Mouse (Mus musculus) forebrain, embryonic 14.5 days (tissue): ENCODE results near the gene Plbd2. TPM values are rescaled to one million over a fixed set of nuclear protein-coding genes. Genes with fewer than 3 reads are reported as not detected.
"Not testable (repeated sequence)": the region's sequence is repeated elsewhere in the genome, so short reads cannot be mapped to it uniquely, and the experiment has no call there.

Experiments
- ATAC-seq: fragments of 200-750 bp; cut with Nextera tagmentation; 2 replicates; pipeline ENCODE4 v1.8.0; 2017; ENCODE audit warnings: mild to moderate bottlenecking, moderate library complexity
- DNase-seq: peaks from one replicate; pipeline ENCODE4 v3.0.0-alpha.2; 2015; ENCODE audit warnings: low spot score
- H3K27ac ChIP-seq: fragments of 300-500 bp; sonication (generic); 2 replicates; pipeline ENCODE4 v1.5.1; 2014; ENCODE audit warnings: low read depth, mild to moderate bottlenecking, control low read depth, low read length, moderate library complexity
- H3K27me3 ChIP-seq: fragments of 300-500 bp; sonication (generic); replicated peaks from 2 replicates; pipeline ENCODE4 v1.6.1; 2014; ENCODE audit warnings: low read length, control low read depth, mixed read lengths; ENCODE audit not compliant: control insufficient read depth, insufficient read depth
- H3K36me3 ChIP-seq: fragments of 300-500 bp; sonication (generic); 2 replicates; pipeline ENCODE4 v1.6.1; 2014; ENCODE audit warnings: low read length, control low read depth; ENCODE audit not compliant: control insufficient read depth, insufficient read depth
- H3K4me1 ChIP-seq: fragments of 300-500 bp; sonication (generic); 2 replicates; pipeline ENCODE4 v1.6.1; 2014; ENCODE audit warnings: antibody characterized with exemption, low read length, control low read depth; ENCODE audit not compliant: control insufficient read depth, insufficient read depth
- H3K4me2 ChIP-seq: fragments of 300-500 bp; sonication (generic); 2 replicates; pipeline ENCODE4 v1.6.1; 2014; ENCODE audit warnings: mild to moderate bottlenecking, control low read depth, low read length
- H3K4me3 ChIP-seq: fragments of 300-500 bp; sonication (generic); 2 replicates; pipeline ENCODE4 v1.5.1; 2014; ENCODE audit warnings: low read depth, low read length, control low read depth
- H3K9ac ChIP-seq: fragments of 300-500 bp; sonication (generic); 2 replicates; pipeline ENCODE4 v1.6.1; 2014; ENCODE audit warnings: mild to moderate bottlenecking, low read length, control low read depth, moderate library complexity
- H3K9me3 ChIP-seq: fragments of 300-500 bp; sonication (generic); replicated peaks from 2 replicates; pipeline ENCODE4 v1.6.1; 2016; ENCODE audit warnings: low read length, control low read depth, mixed read lengths; ENCODE audit not compliant: control insufficient read depth
- WGBS: fragments of 180-500 bp; shearing (Covaris S2); extraction: QIAGEN DNeasy Blood & Tissue Kit; methylation state at CpG from one replicate; pipeline ENCODE4 v1.1.7; 2014; 5-methylcytosine and 5-hydroxymethylcytosine counted together
- polyA plus RNA-seq: library from polyadenylated mRNA; unstranded; fragments of >200 nt; fragmentation: Nextera tagmentation; extraction: Ambion mirVana; gene quantifications from 2 replicates; pipeline ENCODE4 v1.2.1, GENCODE M21; 2014

The Plbd2 gene
- polyA plus RNA-seq, 1 experiment from 2014 or later: 14.8 TPM

- no peaks in the 10 kb centered on the region for H3K27me3 ChIP-seq
- DNase-seq: peak; percentile 71
- H3K4me2 ChIP-seq: no peak overlapping the region
- ATAC-seq: peak; percentile 18; the same call in 1 of the 2 replicates
- H3K9ac ChIP-seq: no peak overlapping the region
- H3K36me3 ChIP-seq: no peaks in the 10 kb centered on the region
- no peak overlapping the region for H3K4me3 ChIP-seq
- H3K27ac ChIP-seq: no peak overlapping the region
- H3K4me1 ChIP-seq: peaks cover 9% of the 10 kb centered on the region
- H3K9me3 ChIP-seq: no peaks in the 10 kb centered on the region
- 21% methylated on average over 16 of the region's 16 CpGs for WGBS
Measured at GRCm38 (mm10) chr5:120505368-120505767, 1.9 kb upstream of the Plbd2 start.

GRCm38 (mm10) chr5:120502675-120503143 lies 716 bp downstream of the Plbd2 start:
- ATAC-seq (0 out of 2 replicates have a peak, but pooled peaks have one; percentile 4), DNase-seq (no peak)
- Histone ChIP-seq H3K4me3 (peak overlapping the region; percentile 92), H3K27me3 (no peaks in the 10 kb centered on the region), H3K9ac (peak overlapping the region; percentile 89), H3K27ac (no peak overlapping the region), H3K4me1 (peaks cover 9% of the 10 kb centered on the region), H3K9me3 (no peaks in the 10 kb centered on the region), H3K36me3 (0 out of 2 replicates have a peak, but pooled peaks cover 6% of the 10 kb centered on the region), H3K4me2 (peak overlapping the region; percentile 97)
- WGBS: 7% methylated on average over 12 of the region's 12 CpGs

- H3K36me3 ChIP-seq: 0 out of 2 replicates have a peak, but pooled peaks cover 6% of the 10 kb centered on the region
- H3K4me2 ChIP-seq: peak overlapping the region; percentile 97
- DNase-seq (no peak), ATAC-seq (no peak)
- H3K9ac ChIP-seq: peak overlapping the region; percentile 89
- peak overlapping the region; percentile 92 for H3K4me3 ChIP-seq
- WGBS: 65% methylated on average over 9 of the region's 9 CpGs
- no peak overlapping the region for H3K27ac ChIP-seq
- H3K27me3 ChIP-seq: no peaks in the 10 kb centered on the region
- no peaks in the 10 kb centered on the region for H3K9me3 ChIP-seq
- peaks cover 9% of the 10 kb centered on the region for H3K4me1 ChIP-seq
Measured at GRCm38 (mm10) chr5:120502147-120502621, 1.2 kb downstream of the Plbd2 start.

DNA sequence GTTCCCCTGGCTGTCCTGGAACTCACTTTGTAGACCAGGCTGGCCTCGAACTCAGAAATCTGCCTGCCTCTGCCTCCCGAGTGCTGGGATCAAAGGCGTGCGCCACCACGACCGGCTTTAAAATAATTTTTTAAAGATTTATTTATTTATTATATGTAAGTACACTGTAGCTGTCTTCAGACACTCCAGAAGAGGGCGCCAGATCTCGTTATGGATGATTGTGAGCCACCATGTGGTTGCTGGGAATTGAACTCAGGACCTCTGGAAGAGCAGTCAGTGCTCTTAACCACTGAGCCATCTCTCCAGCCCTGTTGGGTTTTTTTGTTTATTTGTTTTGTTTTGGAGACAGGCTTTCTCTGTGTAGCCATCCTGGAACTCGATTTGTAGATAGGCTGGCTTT lies 2.8 kb downstream of the Plbd2 start:
- not testable (repeated sequence) for H3K4me3 ChIP-seq, H3K9ac ChIP-seq, H3K27ac ChIP-seq, ATAC-seq, H3K27me3 ChIP-seq, H3K9me3 ChIP-seq, H3K4me1 ChIP-seq, DNase-seq, H3K4me2 ChIP-seq, H3K36me3 ChIP-seq
- WGBS: 87% methylated on average over 9 of the region's 9 CpGs

GRCm38 (mm10) chr5:120499202-120499601 lies 4.2 kb downstream of the Plbd2 start:
- no peaks in the 10 kb centered on the region for H3K27me3 ChIP-seq
- H3K4me3 ChIP-seq: no peak overlapping the region
- 79% methylated on average over 4 of the region's 4 CpGs for WGBS
- H3K4me1 ChIP-seq: peaks cover 9% of the 10 kb centered on the region
- H3K4me2 ChIP-seq: no peak overlapping the region
- DNase-seq (no peak), ATAC-seq (no peak)
- H3K9ac ChIP-seq: no peak overlapping the region
- H3K36me3 ChIP-seq: 0 out of 2 replicates have a peak, but pooled peaks cover 8% of the 10 kb centered on the region
- no peak overlapping the region for H3K27ac ChIP-seq
- no peaks in the 10 kb centered on the region for H3K9me3 ChIP-seq

GRCm38 (mm10) chr5:120497071-120497470 lies 6.4 kb downstream of the Plbd2 start:
- no peak overlapping the region for H3K4me2 ChIP-seq
- no peaks in the 10 kb centered on the region for H3K27me3 ChIP-seq
- no peak overlapping the region for H3K27ac ChIP-seq
- no peak overlapping the region for H3K9ac ChIP-seq
- H3K36me3 ChIP-seq: peaks cover 14% of the 10 kb centered on the region; the same call in 1 of the 2 replicates
- H3K4me3 ChIP-seq: no peak overlapping the region
- 97% methylated on average over 3 of the region's 3 CpGs for WGBS
- DNase-seq: no peak
- ATAC-seq: no peak
- H3K9me3 ChIP-seq: no peaks in the 10 kb centered on the region
- peaks cover 1% of the 10 kb centered on the region; the same call in 1 of the 2 replicates for H3K4me1 ChIP-seq

DNA sequence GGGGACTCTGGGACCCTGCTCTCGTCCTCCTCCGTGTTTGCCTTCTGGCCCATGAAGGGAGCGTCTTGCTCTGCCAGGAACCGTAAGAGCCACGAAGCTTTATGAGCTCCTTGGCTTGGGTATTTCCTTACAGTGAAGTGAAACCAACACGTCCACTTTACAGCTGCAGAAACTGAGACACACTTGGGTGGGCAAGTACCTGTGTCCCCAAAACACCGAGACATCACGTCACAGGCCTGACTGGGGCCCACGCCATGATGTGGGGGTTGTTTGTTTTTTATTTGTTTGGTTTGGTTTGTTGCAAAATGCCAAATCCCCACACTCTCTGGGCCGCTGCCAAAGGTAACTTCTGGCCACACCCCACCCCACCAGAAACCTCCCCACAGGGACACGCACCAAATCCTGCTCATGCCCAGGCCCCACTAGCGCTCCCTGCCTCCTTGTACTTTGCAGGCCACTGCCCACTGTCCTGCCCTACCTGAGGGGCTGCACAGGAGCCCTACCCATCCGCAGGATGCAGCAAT lies 7.7 kb downstream of the Plbd2 start:
- Histone ChIP-seq H3K9ac (no peak overlapping the region), H3K27me3 (no peaks in the 10 kb centered on the region), H3K4me3 (no peak overlapping the region), H3K9me3 (no peaks in the 10 kb centered on the region), H3K4me1 (peaks cover 2% of the 10 kb centered on the region; the same call in 1 of the 2 replicates), H3K36me3 (peaks cover 14% of the 10 kb centered on the region; the same call in 1 of the 2 replicates), H3K27ac (no peak overlapping the region), H3K4me2 (no peak overlapping the region)
- no peak for ATAC-seq
- WGBS: 90% methylated on average over 13 of the region's 13 CpGs
- no peak for DNase-seq

DNA sequence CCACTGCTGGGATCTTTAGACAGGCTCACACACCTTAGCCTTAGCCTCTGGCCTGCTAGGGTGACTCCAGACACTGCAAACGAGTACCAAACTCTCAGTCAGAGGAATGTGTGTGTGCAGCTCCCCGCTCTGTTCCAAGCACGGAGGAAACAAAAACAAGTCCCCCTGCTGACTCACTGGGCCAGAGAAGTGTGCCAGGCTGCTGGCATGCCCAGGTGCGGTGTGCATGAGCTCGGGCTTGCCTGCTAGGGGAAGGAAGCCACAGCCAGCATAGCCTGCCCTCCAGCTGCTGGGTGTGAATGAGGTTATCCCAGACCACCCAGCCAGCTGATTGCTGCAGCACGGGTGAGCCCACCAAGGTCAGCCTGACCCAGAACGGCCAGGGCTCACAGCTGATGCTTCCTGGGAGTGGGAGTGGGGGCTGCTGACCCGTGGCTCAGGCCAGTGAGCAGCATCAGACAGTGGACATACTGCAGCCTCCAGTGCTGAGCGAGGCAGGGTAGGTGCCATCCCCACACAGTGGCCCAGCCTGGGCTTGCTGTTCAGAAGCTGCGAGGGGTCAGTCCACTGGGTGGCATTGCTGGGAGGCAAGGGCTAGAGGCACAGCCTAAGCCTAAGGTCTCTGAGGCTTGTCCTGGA lies 8.2 kb downstream of the Plbd2 start:
- H3K27me3 ChIP-seq: no peaks in the 10 kb centered on the region
- no peak overlapping the region for H3K27ac ChIP-seq
- peaks cover 6% of the 10 kb centered on the region; the same call in 1 of the 2 replicates for H3K4me1 ChIP-seq
- no peak for DNase-seq
- no peaks in the 10 kb centered on the region for H3K9me3 ChIP-seq
- no peak for ATAC-seq
- WGBS: 75% methylated on average over 10 of the region's 10 CpGs
- no peak overlapping the region for H3K4me3 ChIP-seq
- H3K36me3 ChIP-seq: peaks cover 14% of the 10 kb centered on the region; the same call in 1 of the 2 replicates
- H3K9ac ChIP-seq: no peak overlapping the region
- H3K4me2 ChIP-seq: no peak overlapping the region

GRCm38 (mm10) chr5:120493873-120494395 lies 9.5 kb downstream of the Plbd2 start:
- no peak overlapping the region for H3K4me3 ChIP-seq
- H3K36me3 ChIP-seq: peaks cover 14% of the 10 kb centered on the region; the same call in 1 of the 2 replicates
- no peaks in the 10 kb centered on the region for H3K9me3 ChIP-seq
- 91% methylated on average over 9 of the region's 9 CpGs for WGBS
- peaks cover 6% of the 10 kb centered on the region; the same call in 1 of the 2 replicates for H3K4me1 ChIP-seq
- no peak overlapping the region for H3K9ac ChIP-seq
- no peaks in the 10 kb centered on the region for H3K27me3 ChIP-seq
- no peak overlapping the region for H3K4me2 ChIP-seq
- ATAC-seq (no peak), DNase-seq (no peak)
- no peak overlapping the region for H3K27ac ChIP-seq
